Mouse (Mus musculus): ENCODE measurements at regions not wholly inside any gene's neighbourhood (a gene's known extent, or its start where the extent isn't known, plus 50 kb on each side); places are given as distances from the start of the nearest gene placed in this dataset.
A peak's percentile ranks its signal among the peaks of the same experiment; 100 is the strongest.

- TF ChIP-seq CTCF (IDR thresholded peaks at IDR 0.05; ENCODE audit: borderline replicate concordance, control insufficient read depth, extremely low read depth, insufficient read depth, low read length, poor library complexity) = no peak
- no peak for TF ChIP-seq POLR2A (IDR thresholded peaks at IDR 0.05; ENCODE audit: control insufficient read depth, extremely low read depth, insufficient read depth, low read length, poor library complexity)
- Histone ChIP-seq H3K4me3 (ENCODE audit: control insufficient read depth, insufficient read depth, low read length) (no peak overlapping the region), H3K4me1 (replicated peaks; ENCODE audit: control insufficient read depth, insufficient read depth, low read length) (peaks cover 3% of the 10 kb centered on the region), H3K27ac (ENCODE audit: control insufficient read depth, insufficient read depth, low read length) (no peak overlapping the region), H3K36me3 (ENCODE audit: control insufficient read depth, insufficient read depth, low read length) (no peaks in the 10 kb centered on the region), H3K27me3 (ENCODE audit: control insufficient read depth, insufficient read depth, low read length) (no peaks in the 10 kb centered on the region)
- WGBS = 85% methylated on average over 12 of the region's 12 CpGs
- DNase-seq = no peak
Measured at GRCm38 (mm10) chr8:10840853-10841531, 167.3 kb downstream of the Irs2 start.

DNA sequence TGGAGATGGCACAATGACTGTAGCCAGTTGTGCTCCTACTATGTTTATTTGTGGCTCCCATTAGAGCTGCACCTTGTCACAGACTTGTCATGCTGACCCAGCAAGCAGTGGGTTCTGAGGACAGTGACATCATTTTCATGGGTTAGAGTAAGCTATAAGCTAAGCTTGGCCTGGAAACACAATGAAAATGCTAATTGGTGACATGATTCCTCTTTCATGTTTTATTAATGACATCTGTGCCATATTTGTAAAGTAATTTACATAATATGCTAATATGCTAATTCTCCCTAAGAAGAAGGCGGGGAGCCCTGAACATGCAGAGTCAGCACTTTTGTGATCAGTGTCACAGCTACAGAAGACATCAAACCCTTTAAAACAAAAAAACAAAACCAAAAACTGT, 168.2 kb downstream of the Irs2 start:
- no peak for TF ChIP-seq POLR2A (IDR thresholded peaks at IDR 0.05; ENCODE audit: control insufficient read depth, extremely low read depth, insufficient read depth, low read length, poor library complexity)
- no peak for TF ChIP-seq CTCF (IDR thresholded peaks at IDR 0.05; ENCODE audit: borderline replicate concordance, control insufficient read depth, extremely low read depth, insufficient read depth, low read length, poor library complexity)
- no peak overlapping the region for H3K4me3 ChIP-seq (ENCODE audit: control insufficient read depth, insufficient read depth, low read length)
- H3K36me3 ChIP-seq (ENCODE audit: control insufficient read depth, insufficient read depth, low read length) = no peaks in the 10 kb centered on the region
- no peaks in the 10 kb centered on the region for H3K27me3 ChIP-seq (ENCODE audit: control insufficient read depth, insufficient read depth, low read length)
- no peaks in the 10 kb centered on the region for H3K4me1 ChIP-seq (replicated peaks; ENCODE audit: control insufficient read depth, insufficient read depth, low read length)
- H3K27ac ChIP-seq (ENCODE audit: control insufficient read depth, insufficient read depth, low read length) = no peak overlapping the region
- DNase-seq = no peak
- WGBS = 93% methylated on average over 1 of the region's 1 CpGs

DNA sequence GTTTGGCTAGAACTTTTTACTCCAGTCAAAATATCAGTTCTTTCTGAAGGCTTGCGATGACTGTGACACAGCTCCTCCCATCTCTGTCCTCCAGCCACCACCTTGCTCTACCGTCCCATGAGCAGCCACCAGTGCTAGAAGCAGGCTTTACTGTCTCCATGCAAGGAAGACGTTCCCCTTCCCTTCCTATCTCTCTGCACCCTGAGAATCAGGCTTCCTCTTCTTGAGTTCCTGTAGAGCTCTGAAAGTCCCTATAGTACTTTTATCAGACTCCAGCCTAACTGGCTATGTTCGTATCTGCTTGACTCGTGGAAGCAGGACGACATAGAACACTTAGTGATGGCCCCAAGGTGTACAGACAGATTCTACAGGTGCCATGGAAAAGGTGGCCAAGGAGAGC, 173.2 kb downstream of the Irs2 start:
- no peak for TF ChIP-seq CTCF (IDR thresholded peaks at IDR 0.05; ENCODE audit: borderline replicate concordance, control insufficient read depth, extremely low read depth, insufficient read depth, low read length, poor library complexity)
- H3K27ac ChIP-seq (ENCODE audit: control insufficient read depth, insufficient read depth, low read length) = no peak overlapping the region
- H3K4me1 ChIP-seq (replicated peaks; ENCODE audit: control insufficient read depth, insufficient read depth, low read length) = peaks cover 11% of the 10 kb centered on the region
- no peaks in the 10 kb centered on the region for H3K27me3 ChIP-seq (ENCODE audit: control insufficient read depth, insufficient read depth, low read length)
- no peak overlapping the region for H3K4me3 ChIP-seq (ENCODE audit: control insufficient read depth, insufficient read depth, low read length)
- no peaks in the 10 kb centered on the region for H3K36me3 ChIP-seq (ENCODE audit: control insufficient read depth, insufficient read depth, low read length)
- WGBS = 57% methylated on average over 6 of the region's 6 CpGs
- DNase-seq = no peak

DNA sequence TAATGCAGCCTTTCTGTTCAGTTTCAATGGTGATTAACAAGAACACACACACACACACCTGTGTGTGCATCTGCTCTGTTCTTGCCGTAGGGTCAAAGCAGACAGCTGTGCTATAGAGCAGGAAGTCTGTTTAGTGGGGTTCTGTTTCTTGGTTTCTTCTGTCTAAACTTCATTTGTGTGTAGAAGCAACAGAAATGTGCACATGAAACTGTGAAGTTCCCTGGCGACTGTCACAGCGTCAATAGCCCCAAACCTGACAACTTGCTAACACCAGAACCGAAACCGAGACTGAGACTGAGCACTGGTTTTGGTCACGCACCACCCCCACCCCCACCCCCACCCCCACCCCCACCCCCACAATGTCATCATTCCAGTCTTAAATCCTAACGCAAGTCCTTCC, 176.4 kb downstream of the Irs2 start:
- Histone ChIP-seq H3K27me3 (ENCODE audit: control insufficient read depth, insufficient read depth, low read length) (no peaks in the 10 kb centered on the region), H3K4me3 (ENCODE audit: control insufficient read depth, insufficient read depth, low read length) (no peak overlapping the region), H3K4me1 (replicated peaks; ENCODE audit: control insufficient read depth, insufficient read depth, low read length) (peaks cover 11% of the 10 kb centered on the region), H3K36me3 (ENCODE audit: control insufficient read depth, insufficient read depth, low read length) (no peaks in the 10 kb centered on the region), H3K27ac (ENCODE audit: control insufficient read depth, insufficient read depth, low read length) (no peak overlapping the region)
- WGBS = 27% methylated on average over 7 of the region's 7 CpGs
- no peak for TF ChIP-seq POLR2A (IDR thresholded peaks at IDR 0.05; ENCODE audit: control insufficient read depth, extremely low read depth, insufficient read depth, low read length, poor library complexity)
- no peak for TF ChIP-seq CTCF (IDR thresholded peaks at IDR 0.05; ENCODE audit: borderline replicate concordance, control insufficient read depth, extremely low read depth, insufficient read depth, low read length, poor library complexity)
- no peak for DNase-seq

- no peak for TF ChIP-seq CTCF (IDR thresholded peaks at IDR 0.05; ENCODE audit: borderline replicate concordance, control insufficient read depth, extremely low read depth, insufficient read depth, low read length, poor library complexity)
- no peak for TF ChIP-seq POLR2A (IDR thresholded peaks at IDR 0.05; ENCODE audit: control insufficient read depth, extremely low read depth, insufficient read depth, low read length, poor library complexity)
- Histone ChIP-seq H3K4me1 (replicated peaks; ENCODE audit: control insufficient read depth, insufficient read depth, low read length) (peaks cover 11% of the 10 kb centered on the region), H3K27ac (ENCODE audit: control insufficient read depth, insufficient read depth, low read length) (peak overlapping the region; percentile 24; the same call in 1 of the 2 replicates), H3K27me3 (ENCODE audit: control insufficient read depth, insufficient read depth, low read length) (no peaks in the 10 kb centered on the region), H3K4me3 (ENCODE audit: control insufficient read depth, insufficient read depth, low read length) (no peak overlapping the region), H3K36me3 (ENCODE audit: control insufficient read depth, insufficient read depth, low read length) (no peaks in the 10 kb centered on the region)
- WGBS = 50% methylated on average over 6 of the region's 6 CpGs
- DNase-seq = no peak
Measured at GRCm38 (mm10) chr8:10831277-10831676, 177.0 kb downstream of the Irs2 start.

DNA sequence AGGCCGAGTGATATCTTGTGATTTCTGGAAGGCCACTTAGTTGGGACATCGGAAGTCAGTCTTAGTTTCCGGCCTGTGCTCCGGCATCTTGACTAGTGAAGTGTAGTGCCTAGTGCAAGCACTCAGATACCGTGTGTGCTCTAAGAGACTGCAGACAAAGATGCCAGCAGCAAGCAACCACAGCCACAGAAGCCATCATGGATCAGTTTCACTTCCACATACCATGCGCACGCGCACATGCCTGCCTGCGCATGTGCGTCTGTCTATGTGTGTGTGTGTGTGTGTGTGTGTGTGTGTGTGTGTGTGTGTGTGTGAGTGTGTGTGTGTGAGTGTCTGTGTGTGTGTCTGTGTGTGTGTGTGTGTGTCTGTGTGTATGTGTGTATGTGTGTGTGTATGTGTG, 177.4 kb downstream of the Irs2 start:
- no peaks in the 10 kb centered on the region for H3K36me3 ChIP-seq (ENCODE audit: control insufficient read depth, insufficient read depth, low read length)
- 90% methylated on average over 10 of the region's 10 CpGs for WGBS
- H3K4me1 ChIP-seq (replicated peaks; ENCODE audit: control insufficient read depth, insufficient read depth, low read length) = peaks cover 11% of the 10 kb centered on the region
- H3K27ac ChIP-seq (ENCODE audit: control insufficient read depth, insufficient read depth, low read length) = no peak overlapping the region
- TF ChIP-seq POLR2A (IDR thresholded peaks at IDR 0.05; ENCODE audit: control insufficient read depth, extremely low read depth, insufficient read depth, low read length, poor library complexity) = no peak
- no peak for TF ChIP-seq CTCF (IDR thresholded peaks at IDR 0.05; ENCODE audit: borderline replicate concordance, control insufficient read depth, extremely low read depth, insufficient read depth, low read length, poor library complexity)
- no peak for DNase-seq
- no peak overlapping the region for H3K4me3 ChIP-seq (ENCODE audit: control insufficient read depth, insufficient read depth, low read length)
- no peaks in the 10 kb centered on the region for H3K27me3 ChIP-seq (ENCODE audit: control insufficient read depth, insufficient read depth, low read length)

DNA sequence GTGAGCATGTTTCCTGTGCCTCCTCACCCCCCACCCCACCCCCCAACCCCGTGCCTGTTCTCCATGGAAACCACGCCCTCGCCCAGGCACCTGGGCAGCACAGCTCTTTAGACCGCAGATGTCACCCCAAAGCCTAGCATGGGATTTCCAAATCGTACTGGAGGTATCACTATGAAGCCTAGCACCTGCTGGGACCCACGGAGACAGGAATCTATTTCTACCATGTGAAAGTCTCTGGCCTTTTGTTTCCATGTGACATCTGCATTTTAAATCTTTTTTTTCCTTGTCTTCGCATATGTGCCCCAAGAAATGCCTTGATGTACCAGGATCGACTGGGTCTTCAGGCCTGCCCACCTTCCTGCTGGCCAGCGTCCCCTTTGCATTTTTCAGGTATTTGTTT, 179.7 kb downstream of the Irs2 start:
- WGBS = 57% methylated on average over 9 of the region's 9 CpGs
- H3K36me3 ChIP-seq (ENCODE audit: control insufficient read depth, insufficient read depth, low read length) = no peaks in the 10 kb centered on the region
- no peaks in the 10 kb centered on the region for H3K27me3 ChIP-seq (ENCODE audit: control insufficient read depth, insufficient read depth, low read length)
- peaks cover 11% of the 10 kb centered on the region for H3K4me1 ChIP-seq (replicated peaks; ENCODE audit: control insufficient read depth, insufficient read depth, low read length)
- no peak for DNase-seq
- H3K4me3 ChIP-seq (ENCODE audit: control insufficient read depth, insufficient read depth, low read length) = no peak overlapping the region
- no peak for TF ChIP-seq CTCF (IDR thresholded peaks at IDR 0.05; ENCODE audit: borderline replicate concordance, control insufficient read depth, extremely low read depth, insufficient read depth, low read length, poor library complexity)
- no peak for TF ChIP-seq POLR2A (IDR thresholded peaks at IDR 0.05; ENCODE audit: control insufficient read depth, extremely low read depth, insufficient read depth, low read length, poor library complexity)
- no peak overlapping the region for H3K27ac ChIP-seq (ENCODE audit: control insufficient read depth, insufficient read depth, low read length)
